Mouse (Mus musculus) forebrain, embryonic 13.5 days (tissue): ENCODE results near the gene Perm1. TPM values are rescaled to one million over a fixed set of nuclear protein-coding genes. Genes with fewer than 3 reads are reported as not detected.

Experiments used
- ATAC-seq: fragments of 200-750 bp; cut with Nextera tagmentation; 2 replicates; pipeline ENCODE4 v1.8.0; 2017
- H3K27ac ChIP-seq: fragments of 300-500 bp; sonication (generic); 2 replicates; pipeline ENCODE4 v1.5.1; 2015; ENCODE audit warnings: inconsistent platforms, mild to moderate bottlenecking, moderate library complexity
- H3K27me3 ChIP-seq: fragments of 300-500 bp; sonication (generic); 2 replicates; pipeline ENCODE4 v1.6.1; 2015; ENCODE audit warnings: mild to moderate bottlenecking, inconsistent platforms
- H3K36me3 ChIP-seq: fragments of 300-500 bp; sonication (generic); 2 replicates; pipeline ENCODE4 v1.6.1; 2015; ENCODE audit warnings: mild to moderate bottlenecking, inconsistent platforms; ENCODE audit not compliant: poor library complexity, severe bottlenecking
- H3K4me1 ChIP-seq: fragments of 300-500 bp; sonication (generic); 2 replicates; pipeline ENCODE4 v1.6.1; 2015; ENCODE audit warnings: inconsistent platforms
- H3K4me2 ChIP-seq: fragments of 300-500 bp; sonication (generic); 2 replicates; pipeline ENCODE4 v1.6.1; 2015; ENCODE audit warnings: inconsistent platforms, mild to moderate bottlenecking, moderate library complexity
- H3K4me3 ChIP-seq: fragments of 300-500 bp; sonication (generic); 2 replicates; pipeline ENCODE4 v1.5.1; 2015; ENCODE audit warnings: mild to moderate bottlenecking, inconsistent platforms
- H3K9ac ChIP-seq: fragments of 300-500 bp; sonication (generic); 2 replicates; pipeline ENCODE4 v1.6.1; 2015; ENCODE audit warnings: mild to moderate bottlenecking, inconsistent platforms
- H3K9me3 ChIP-seq: fragments of 300-500 bp; sonication (generic); replicated peaks from 2 replicates; pipeline ENCODE4 v1.6.1; 2016; ENCODE audit warnings: inconsistent platforms
- WGBS: fragments of 180-500 bp; shearing (Covaris S2); methylation state at CpG from one replicate; pipeline ENCODE4 v1.1.7; 2015; 5-methylcytosine and 5-hydroxymethylcytosine counted together
- polyA plus RNA-seq: library from polyadenylated mRNA; unstranded; fragments of >200 nt; fragmentation: Nextera tagmentation; extraction: Ambion mirVana; gene quantifications from 2 replicates; pipeline ENCODE4 v1.2.1, GENCODE M21; 2015

Perm1 gene
- polyA plus RNA-seq, 1 experiment from 2014 or later: 1.2 TPM

GRCm38 (mm10) chr4:156203001-156203412 lies 12.7 kb upstream of the Perm1 start, which contains the start of gene AW011738:
Gene AW011738 (plus strand): TSS chr4:156203304.
- peak within 1 kb of the TSS; percentile 67 for H3K27ac ChIP-seq
- 0 out of 2 replicates have a peak, but pooled peaks cover 5% of the 10 kb centered on the region for H3K36me3 ChIP-seq
- peak; percentile 84 for ATAC-seq
- WGBS: under 1% methylated on average over 33 of the region's 39 CpGs
- H3K4me3 ChIP-seq: peak within 1 kb of the TSS; percentile 61
- H3K9ac ChIP-seq: peak within 1 kb of the TSS; percentile 75
- H3K9me3 ChIP-seq: no peaks in the 10 kb centered on the region
- peaks cover 31% of the 10 kb centered on the region for H3K4me1 ChIP-seq
- H3K4me2 ChIP-seq: peak within 1 kb of the TSS; percentile 93
- H3K27me3 ChIP-seq: no peaks in the 10 kb centered on the region

GRCm38 (mm10) chr4:156203413-156204131 lies 12.1 kb upstream of the Perm1 start:
- under 1% methylated on average over 47 of the region's 49 CpGs for WGBS
- peak; percentile 58 for ATAC-seq
- H3K27me3 ChIP-seq: no peaks in the 10 kb centered on the region

GRCm38 (mm10) chr4:156208872-156209271 lies 6.8 kb upstream of the Perm1 start:
- 92% methylated on average over 4 of the region's 4 CpGs for WGBS
- Histone ChIP-seq H3K36me3 (0 out of 2 replicates have a peak, but pooled peaks cover 5% of the 10 kb centered on the region), H3K9me3 (no peaks in the 10 kb centered on the region), H3K4me1 (peaks cover 17% of the 10 kb centered on the region), H3K27ac (no peak overlapping the region), H3K9ac (no peak overlapping the region), H3K27me3 (no peaks in the 10 kb centered on the region), H3K4me3 (no peak overlapping the region), H3K4me2 (no peak overlapping the region)
- ATAC-seq: no peak

More at GRCm38 (mm10) chr4:156203413-156204131, 12.1 kb upstream of the Perm1 start:
- peak overlapping the region; percentile 67 for H3K27ac ChIP-seq
- H3K4me1 ChIP-seq: peaks cover 31% of the 10 kb centered on the region
- H3K4me2 ChIP-seq: peak overlapping the region; percentile 93
- H3K36me3 ChIP-seq: 0 out of 2 replicates have a peak, but pooled peaks cover 5% of the 10 kb centered on the region
- peak overlapping the region; percentile 75 for H3K9ac ChIP-seq
- no peaks in the 10 kb centered on the region for H3K9me3 ChIP-seq
- H3K4me3 ChIP-seq: peak overlapping the region; percentile 61

GRCm38 (mm10) chr4:156209963-156210635 lies 5.6 kb upstream of the Perm1 start:
- no peak overlapping the region for H3K9ac ChIP-seq
- ATAC-seq: no peak
- no peak overlapping the region for H3K4me3 ChIP-seq
- H3K27ac ChIP-seq: no peak overlapping the region
- no peak overlapping the region for H3K4me2 ChIP-seq
- no peaks in the 10 kb centered on the region for H3K9me3 ChIP-seq
- peaks cover 5% of the 10 kb centered on the region for H3K4me1 ChIP-seq
- H3K27me3 ChIP-seq: no peaks in the 10 kb centered on the region
- H3K36me3 ChIP-seq: 0 out of 2 replicates have a peak, but pooled peaks cover 5% of the 10 kb centered on the region
- 86% methylated on average over 13 of the region's 13 CpGs for WGBS

GRCm38 (mm10) chr4:156213134-156213533 lies 2.5 kb upstream of the Perm1 start:
- 95% methylated on average over 13 of the region's 13 CpGs for WGBS
- Histone ChIP-seq H3K4me3 (no peak overlapping the region), H3K27ac (no peak overlapping the region), H3K36me3 (no peaks in the 10 kb centered on the region), H3K9me3 (no peaks in the 10 kb centered on the region), H3K4me2 (no peak overlapping the region), H3K4me1 (no peaks in the 10 kb centered on the region), H3K9ac (no peak overlapping the region), H3K27me3 (no peaks in the 10 kb centered on the region)
- no peak for ATAC-seq

- H3K27me3 ChIP-seq: no peaks in the 10 kb centered on the region
- H3K4me3 ChIP-seq: no peak overlapping the region
- H3K9me3 ChIP-seq: no peaks in the 10 kb centered on the region
- H3K4me1 ChIP-seq: no peaks in the 10 kb centered on the region
- H3K36me3 ChIP-seq: peaks cover under 1% of the 10 kb centered on the region; the same call in 1 of the 2 replicates
- H3K9ac ChIP-seq: no peak overlapping the region
- no peak overlapping the region for H3K4me2 ChIP-seq
- 93% methylated on average over 2 of the region's 2 CpGs for WGBS
- no peak for ATAC-seq
- no peak overlapping the region for H3K27ac ChIP-seq
These were observed 528 bp downstream of the Perm1 start for GRCm38 (mm10) chr4:156216196-156216595.

- Histone ChIP-seq H3K36me3 (peaks cover 9% of the 10 kb centered on the region; the same call in 1 of the 2 replicates), H3K27ac (no peak overlapping the region), H3K9me3 (no peaks in the 10 kb centered on the region), H3K4me2 (no peak overlapping the region), H3K27me3 (no peaks in the 10 kb centered on the region), H3K4me1 (no peaks in the 10 kb centered on the region), H3K9ac (no peak overlapping the region), H3K4me3 (no peak overlapping the region)
- no peak for ATAC-seq
- WGBS: 82% methylated on average over 16 of the region's 16 CpGs
These were observed 1.5 kb downstream of the Perm1 start for GRCm38 (mm10) chr4:156217022-156217669.

- H3K9ac ChIP-seq: no peak overlapping the region
- H3K27me3 ChIP-seq: no peaks in the 10 kb centered on the region
- H3K4me3 ChIP-seq: no peak overlapping the region
- H3K27ac ChIP-seq: no peak overlapping the region
- H3K4me2 ChIP-seq: no peak overlapping the region
- no peaks in the 10 kb centered on the region for H3K4me1 ChIP-seq
- H3K36me3 ChIP-seq: peaks cover 9% of the 10 kb centered on the region; the same call in 1 of the 2 replicates
- ATAC-seq: no peak
- H3K9me3 ChIP-seq: no peaks in the 10 kb centered on the region
- WGBS: 81% methylated on average over 16 of the region's 16 CpGs
These were observed 2.2 kb downstream of the Perm1 start for GRCm38 (mm10) chr4:156217838-156218237.

GRCm38 (mm10) chr4:156219936-156220335 lies 4.3 kb downstream of the Perm1 start:
- Histone ChIP-seq H3K36me3 (peaks cover 9% of the 10 kb centered on the region; the same call in 1 of the 2 replicates), H3K9ac (no peak overlapping the region), H3K4me1 (no peaks in the 10 kb centered on the region), H3K4me2 (no peak overlapping the region), H3K9me3 (no peaks in the 10 kb centered on the region), H3K27ac (no peak overlapping the region), H3K4me3 (no peak overlapping the region), H3K27me3 (no peaks in the 10 kb centered on the region)
- no peak for ATAC-seq
- 90% methylated on average over 11 of the region's 11 CpGs for WGBS

- no peaks in the 10 kb centered on the region for H3K27me3 ChIP-seq
- H3K9ac ChIP-seq: no peak overlapping the region
- no peak overlapping the region for H3K4me3 ChIP-seq
- no peak for ATAC-seq
- H3K9me3 ChIP-seq: no peaks in the 10 kb centered on the region
- no peak overlapping the region for H3K4me2 ChIP-seq
- H3K4me1 ChIP-seq: peaks cover 8% of the 10 kb centered on the region
- H3K27ac ChIP-seq: no peak overlapping the region
- H3K36me3 ChIP-seq: peaks cover 19% of the 10 kb centered on the region
- WGBS: 94% methylated on average over 2 of the region's 2 CpGs
These were observed 8.6 kb downstream of the Perm1 start for GRCm38 (mm10) chr4:156224276-156224675.

- peaks cover 8% of the 10 kb centered on the region for H3K4me1 ChIP-seq
- H3K36me3 ChIP-seq: peaks cover 46% of the 10 kb centered on the region
- peak overlapping the region; percentile 15 for H3K4me2 ChIP-seq
- H3K27me3 ChIP-seq: no peaks in the 10 kb centered on the region
- H3K9me3 ChIP-seq: no peaks in the 10 kb centered on the region
- WGBS: 35% methylated on average over 18 of the region's 18 CpGs
- H3K9ac ChIP-seq: 0 out of 2 replicates have a peak overlapping the region, but pooled peaks have one; percentile 34
- ATAC-seq: peak; percentile 21; the same call in 1 of the 2 replicates
- no peak overlapping the region for H3K4me3 ChIP-seq
- H3K27ac ChIP-seq: no peak overlapping the region
These were observed 12.2 kb downstream of the Perm1 start for GRCm38 (mm10) chr4:156227752-156228392.
